Mouse (Mus musculus): Measurements from ENCODE around the gene Sde2. TPM values are rescaled to one million over a fixed set of nuclear protein-coding genes. Genes with fewer than 3 reads are reported as not detected.
A peak's percentile ranks its signal among the peaks of the same experiment; 100 is the strongest.

The Sde2 gene
- total RNA-seq (2021) = 10 to 100 TPM; 17.7 to 19.8 TPM

DNA sequence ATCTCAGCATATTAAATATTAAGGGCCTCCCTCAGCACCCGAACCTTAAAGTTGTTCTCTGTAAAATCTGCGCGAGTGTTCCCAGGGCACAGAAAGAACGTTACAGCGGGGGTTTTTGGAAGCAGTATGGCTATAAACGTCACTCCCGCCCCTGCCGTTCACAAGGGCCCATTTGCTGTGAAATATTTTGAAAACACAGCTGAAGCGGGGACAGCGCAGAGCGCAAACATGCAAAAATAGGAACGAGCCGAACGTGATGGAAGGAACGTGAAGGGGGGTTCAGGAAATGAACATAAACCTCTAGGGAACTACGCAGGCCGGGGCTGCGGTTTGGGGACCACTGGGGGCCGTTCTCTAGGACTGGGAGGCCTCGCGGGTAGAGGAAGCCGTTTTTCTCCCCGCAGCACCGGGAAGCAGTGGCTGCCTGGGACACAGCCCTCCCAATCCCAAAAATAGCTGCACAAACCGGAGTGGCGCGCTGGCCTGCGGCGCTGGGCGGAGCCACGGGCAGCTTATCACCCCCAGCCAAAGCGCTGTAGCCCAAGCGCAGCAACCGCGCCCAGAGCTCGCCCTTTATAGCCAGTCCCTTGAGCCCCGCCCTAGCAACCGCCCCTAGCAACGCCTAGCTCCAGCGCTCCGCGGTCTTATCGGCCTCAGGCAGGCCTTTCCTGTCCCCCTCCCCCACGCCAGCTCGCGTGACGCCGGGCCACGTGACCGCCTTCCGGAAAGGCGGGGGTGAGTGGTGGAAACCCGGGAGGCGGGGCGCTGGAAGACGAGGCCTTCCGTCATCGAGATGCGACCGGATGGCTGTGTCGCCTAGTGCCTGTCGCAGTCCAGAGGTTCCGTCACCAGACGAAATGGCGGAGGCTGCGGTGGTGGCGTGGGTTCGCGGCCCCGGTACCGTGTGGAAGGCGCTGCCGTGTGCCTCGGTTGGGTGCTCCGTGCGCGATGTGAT, at the start of gene Sde2:
TSS of gene Sde2 (plus strand) at position 812 of the 955 bp plus-strand sequence.
- DNase-seq = peak; percentile 100

DNA sequence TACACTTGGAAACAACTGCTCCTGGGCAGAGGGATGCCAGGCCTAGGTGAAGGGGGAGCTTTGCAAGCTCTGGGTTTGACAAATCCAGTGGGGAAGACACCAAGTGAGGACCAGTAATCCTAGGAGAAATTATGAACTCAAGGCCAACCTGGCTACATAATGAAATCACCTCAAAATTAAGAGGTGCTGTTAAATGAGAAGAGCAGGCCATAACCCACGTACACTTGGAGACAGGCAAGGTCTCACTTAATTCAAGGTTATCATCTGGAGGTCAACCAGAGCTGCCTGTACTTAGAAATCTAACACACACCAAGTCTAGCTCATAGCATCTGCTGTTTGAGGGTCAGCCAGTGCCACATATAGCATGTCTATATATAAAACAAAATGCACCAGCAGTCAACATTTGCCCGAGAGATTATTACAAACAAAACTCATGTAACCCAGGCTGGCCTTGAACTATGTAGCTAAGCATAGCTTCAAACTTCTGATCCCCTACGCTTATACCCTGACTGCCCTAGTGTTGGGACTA, 49.4 kb upstream of the Sde2 start:
- DNase-seq = no peak

GRCm38 (mm10) chr1:180803881-180804280, 47.0 kb upstream of the Sde2 start:
- DNase-seq = no peak

GRCm38 (mm10) chr1:180808831-180809230, 42.1 kb upstream of the Sde2 start:
- DNase-seq = no peak

- DNase-seq = no peak
These were observed 40.0 kb upstream of the Sde2 start for GRCm38 (mm10) chr1:180810976-180811375.

GRCm38 (mm10) chr1:180811596-180812462, 39.1 kb upstream of the Sde2 start:
- DNase-seq = no peak

- DNase-seq = peak; percentile 65
These were observed 38.2 kb upstream of the Sde2 start for GRCm38 (mm10) chr1:180812463-180813408.

- peak; percentile 97 for DNase-seq
These were observed 37.5 kb upstream of the Sde2 start for GRCm38 (mm10) chr1:180813409-180813884.

DNA sequence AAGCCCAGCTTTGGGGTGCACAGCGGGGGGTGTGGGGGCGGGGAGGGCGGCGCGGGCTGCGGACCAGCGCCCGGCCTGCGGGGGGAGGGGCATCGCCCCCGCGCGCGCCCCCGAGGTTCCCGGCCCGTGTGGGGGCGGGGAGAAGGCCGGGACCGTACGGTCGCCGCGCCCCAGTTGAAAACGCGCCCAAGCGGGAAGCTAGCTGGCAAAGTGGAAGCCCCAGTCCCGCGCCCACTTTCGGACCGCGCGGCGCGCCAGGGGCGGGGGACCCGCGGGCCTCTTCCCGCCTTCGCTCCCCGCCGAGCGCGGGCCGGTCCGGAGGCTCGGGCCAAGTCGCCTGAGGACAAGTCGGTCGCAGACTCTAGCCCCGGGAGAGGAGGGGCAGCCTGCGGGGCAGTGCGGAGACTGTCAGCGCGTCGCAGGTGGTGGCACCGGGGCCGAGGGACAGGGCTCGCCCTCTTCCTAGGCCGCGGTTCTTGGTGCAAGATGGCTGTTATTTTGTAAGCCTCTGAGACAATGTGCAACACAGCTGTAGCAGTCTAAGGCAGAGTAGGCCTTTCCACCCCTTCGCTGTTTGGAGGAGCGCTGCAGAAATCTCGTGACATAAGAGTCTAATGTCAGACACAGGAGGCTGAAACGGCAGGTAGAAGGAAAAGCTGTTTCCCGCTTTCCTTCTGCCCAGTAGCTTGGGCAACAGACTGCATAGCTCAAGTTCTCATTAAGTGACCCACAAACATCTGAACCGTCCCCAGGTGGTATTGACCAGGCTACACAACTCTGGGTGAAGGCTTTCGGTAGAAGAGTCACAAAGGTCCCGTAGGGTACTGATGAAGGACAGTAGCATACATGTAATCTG, 36.8 kb upstream of the Sde2 start, which contains the start of gene H3f3a:
TSS of gene H3f3a (minus strand) at position 59 of the 856 bp plus-strand sequence.
- DNase-seq = peak; percentile 87

- DNase-seq = peak; percentile 27
These were observed 35.4 kb upstream of the Sde2 start for GRCm38 (mm10) chr1:180815371-180816024.

- no peak for DNase-seq
These were observed 32.9 kb upstream of the Sde2 start for GRCm38 (mm10) chr1:180818000-180818399.

- DNase-seq = no peak
These were observed 29.8 kb upstream of the Sde2 start for GRCm38 (mm10) chr1:180821101-180821500.

GRCm38 (mm10) chr1:180822276-180822675, 28.7 kb upstream of the Sde2 start:
- DNase-seq = no peak

GRCm38 (mm10) chr1:180823716-180824115, 27.2 kb upstream of the Sde2 start:
- no peak for DNase-seq

DNA sequence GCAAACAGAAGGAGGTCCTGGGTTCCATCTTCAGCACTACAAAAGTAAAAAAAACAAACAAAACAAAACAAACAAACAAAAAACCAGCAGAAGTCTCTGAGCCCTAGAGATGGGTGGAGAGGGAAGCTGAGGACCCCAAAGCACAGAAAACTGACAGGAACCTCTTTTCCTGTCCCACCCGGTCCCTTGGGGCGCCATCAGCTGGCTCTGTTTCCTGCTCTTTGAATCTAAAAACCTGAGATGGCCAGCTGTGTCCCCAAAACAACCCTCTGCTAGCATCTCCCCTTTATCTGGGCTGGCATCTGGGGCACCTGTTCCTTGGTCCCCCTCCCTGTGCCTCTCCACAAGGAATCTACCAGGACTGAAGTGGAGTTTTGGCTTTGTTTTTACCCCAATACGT, 26.2 kb upstream of the Sde2 start:
- peak; percentile 49 for DNase-seq

DNA sequence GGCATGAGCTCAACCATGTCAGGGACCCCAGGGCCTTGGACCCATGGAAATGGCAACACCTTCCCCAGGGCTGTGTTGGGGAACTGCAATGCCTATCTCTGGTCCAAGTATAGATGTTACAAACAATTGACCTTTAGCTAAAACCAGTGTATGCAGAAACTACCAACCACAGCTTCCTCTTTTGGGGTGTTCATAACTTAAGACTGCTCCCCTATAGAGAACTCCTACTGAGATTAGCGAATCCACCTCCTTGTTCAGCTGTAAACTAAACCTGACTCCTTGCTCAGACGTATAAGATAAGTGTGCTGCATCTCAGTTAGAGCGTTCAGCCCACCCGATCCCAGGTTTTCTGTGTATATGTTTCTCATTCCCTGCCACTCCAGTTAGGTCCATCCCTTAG, 24.3 kb upstream of the Sde2 start:
- DNase-seq = no peak

- no peak for DNase-seq
These were observed 21.2 kb upstream of the Sde2 start for GRCm38 (mm10) chr1:180829775-180830174.

- DNase-seq = peak; percentile 18
These were observed 20.8 kb upstream of the Sde2 start for GRCm38 (mm10) chr1:180830175-180830574.

DNA sequence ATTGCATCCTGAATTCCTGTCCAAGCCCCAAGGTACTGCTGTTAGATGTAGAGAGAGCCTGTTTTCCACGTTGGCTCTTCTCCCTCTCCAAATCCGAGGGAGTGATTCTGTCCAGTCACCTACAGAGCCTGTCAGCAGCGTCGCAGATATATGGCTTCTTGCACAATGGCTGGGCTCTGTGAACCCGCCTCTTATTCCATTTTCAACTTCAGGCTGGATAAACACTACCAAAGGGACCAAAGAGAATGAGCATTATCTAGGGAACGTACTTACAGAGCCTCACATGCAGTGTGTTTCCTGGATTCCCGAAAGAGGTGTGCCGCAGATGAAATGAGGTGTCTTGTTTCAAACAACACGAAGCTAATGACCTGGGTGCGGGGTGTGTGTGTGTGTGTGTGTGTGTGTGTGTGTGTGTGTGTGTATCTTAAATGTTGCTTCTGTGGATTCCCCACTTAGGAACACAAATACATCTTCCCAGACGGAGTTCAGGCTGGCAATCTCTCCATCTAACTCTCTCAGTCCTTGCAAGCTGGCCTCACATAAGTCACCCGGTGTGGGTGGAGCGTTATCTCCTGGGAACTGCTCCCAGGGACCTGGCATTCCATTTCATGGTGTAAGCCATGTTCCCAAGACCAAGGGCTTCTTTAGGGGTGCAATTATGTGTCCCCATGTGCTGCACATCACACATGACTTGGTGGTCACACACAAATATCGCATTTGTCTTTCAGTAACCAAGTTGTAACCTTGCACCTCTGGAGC, 20.2 kb upstream of the Sde2 start:
- no peak for DNase-seq
